Mouse (Mus musculus) thymus, adult 2 months (tissue): ENCODE measurements around the gene Ryr2.

ENCODE experiments used
- CTCF ChIP-seq: fragments of 200-500 bp; IDR thresholded peaks from 2 replicates; pipeline ENCODE4 v1.5.1; 2012; ENCODE audit warnings: mild to moderate bottlenecking, control low read depth, low read length, moderate library complexity, borderline replicate concordance; ENCODE audit not compliant: control insufficient read depth, poor library complexity, insufficient read depth; ENCODE audit errors: extremely low read depth
- POLR2A ChIP-seq: fragments of 200-500 bp; IDR thresholded peaks from 2 replicates; pipeline ENCODE4 v1.6.1; 2012; ENCODE audit warnings: mild to moderate bottlenecking, low read length, control low read depth, moderate library complexity; ENCODE audit not compliant: control insufficient read depth, poor library complexity, insufficient read depth; ENCODE audit errors: extremely low read depth

- no peak for TF ChIP-seq CTCF
- TF ChIP-seq POLR2A, result no peak
Observed at GRCm38 (mm10) chr13:12084112-12084475, 22.7 kb downstream of the Ryr2 start.
